In the genomic region with DNA sequence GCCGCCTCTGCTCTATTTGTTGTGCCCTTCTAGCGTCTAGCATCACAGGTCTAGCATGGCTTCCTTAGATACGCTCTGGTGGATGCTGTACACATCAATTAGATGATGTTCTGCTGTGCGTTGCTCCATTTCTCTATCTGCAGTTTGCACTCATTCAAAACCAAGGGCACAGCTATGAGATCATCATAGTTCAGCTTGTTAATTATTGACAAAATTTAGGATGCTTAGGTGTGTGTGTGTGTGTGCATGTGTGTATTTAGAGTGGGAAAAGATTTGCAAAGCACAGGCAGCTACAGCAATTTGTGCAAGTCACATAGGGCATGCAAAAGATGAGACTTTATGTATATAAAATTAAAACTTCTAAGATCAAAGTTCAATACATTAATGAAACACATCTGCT, we compare ENCODE assay signal across 39 mouse cellular contexts. TPM values are rescaled to one million over a fixed set of nuclear protein-coding genes. Genes with fewer than 3 reads are reported as not detected.
"Had no signal": no experiment of that assay in that cellular context is flagged by ENCODE, and none has a peak within 500 bp of the region (broad histone marks: within the 10 kb centered on the region; RNA-seq: fewer than 3 reads in every experiment).

No protein-coding gene starts in this region.

- H3K9me3 ChIP-seq: embryonic facial prominence, embryonic 10.5 days; embryonic facial prominence, embryonic 12.5 days; embryonic facial prominence, embryonic 13.5 days; embryonic facial prominence, embryonic 15.5 days; forebrain, embryonic 10.5 days; forebrain, embryonic 12.5 days; forebrain, embryonic 13.5 days; forebrain, embryonic 15.5 days had no signal

- H3K27me3 ChIP-seq: embryonic facial prominence, embryonic 12.5 days; embryonic facial prominence, embryonic 13.5 days; embryonic facial prominence, embryonic 15.5 days; forebrain, embryonic 13.5 days; forebrain, embryonic 15.5 days had no signal

- H3K4me2 ChIP-seq: embryonic facial prominence, embryonic 12.5 days; embryonic facial prominence, embryonic 13.5 days; embryonic facial prominence, embryonic 15.5 days; forebrain, embryonic 12.5 days; forebrain, embryonic 13.5 days; forebrain, embryonic 15.5 days had no signal

- H3K4me1 ChIP-seq: embryonic facial prominence, embryonic 10.5 days; embryonic facial prominence, embryonic 12.5 days; forebrain, embryonic 10.5 days; forebrain, embryonic 12.5 days; forebrain, embryonic 13.5 days; forebrain, embryonic 15.5 days had no signal

- H3K27ac ChIP-seq: embryonic facial prominence, embryonic 10.5 days; embryonic facial prominence, embryonic 12.5 days; embryonic facial prominence, embryonic 13.5 days; embryonic facial prominence, embryonic 15.5 days; forebrain, embryonic 10.5 days; forebrain, embryonic 12.5 days; forebrain, embryonic 13.5 days; forebrain, embryonic 15.5 days; gastrocnemius, adult 2 months had no signal

- H3K4me3 ChIP-seq: embryonic facial prominence, embryonic 10.5 days; embryonic facial prominence, embryonic 12.5 days; embryonic facial prominence, embryonic 13.5 days; embryonic facial prominence, embryonic 15.5 days; erythroblast, embryonic 14.5 days; forebrain, embryonic 10.5 days; forebrain, embryonic 12.5 days; forebrain, embryonic 13.5 days; forebrain, embryonic 15.5 days; gastrocnemius, adult 2 months had no signal

- H3K36me3 ChIP-seq: embryonic facial prominence, embryonic 10.5 days; embryonic facial prominence, embryonic 12.5 days; embryonic facial prominence, embryonic 13.5 days; embryonic facial prominence, embryonic 15.5 days; forebrain, embryonic 10.5 days; forebrain, embryonic 12.5 days; forebrain, embryonic 15.5 days had no signal

- H3K9ac ChIP-seq: embryonic facial prominence, embryonic 12.5 days; embryonic facial prominence, embryonic 13.5 days; embryonic facial prominence, embryonic 15.5 days; forebrain, embryonic 12.5 days; forebrain, embryonic 13.5 days; forebrain, embryonic 15.5 days; forebrain, postnatal 0 days had no signal

- DNase-seq: cerebellum, adult 2 months; cerebellum, adult 8-10 months; cerebellum, adult 9-10 months; cerebellum, adult 9-11 months; cerebellum, postnatal 10 days; cerebellum, postnatal 14 days; cerebellum, postnatal 25 days; cerebellum, postnatal 36 days; embryo, embryonic 11 days; forebrain, postnatal 0 days; gastrocnemius, adult 2 months; gastrocnemius, postnatal 10 days; gastrocnemius, postnatal 14 days; gastrocnemius, postnatal 25 days; gastrocnemius, postnatal 36 days; heart, adult 11 months; heart, adult 18-20 months had no signal

- ATAC-seq: forebrain, embryonic 13.5 days; forebrain, embryonic 14.5 days; forebrain, embryonic 15.5 days; forebrain, embryonic 16.5 days; forebrain, postnatal 0 days had no signal

RNA-seq across cellular contexts. Expression of gene Olfr223, which starts 56.0 kb away (rescaled TPM):
- total RNA-seq: common myeloid progenitor, adult 5-6 weeks; forebrain, postnatal 0 days; gastrocnemius, adult 18-20 months; gastrocnemius, adult 2 months; gastrocnemius, adult 8-10 months; gastrocnemius, postnatal 10 days; gastrocnemius, postnatal 14 days; gastrocnemius, postnatal 25 days; gastrocnemius, postnatal 36 days; gastrocnemius, postnatal 4 days; granulocyte monocyte progenitor cell, adult 5-6 weeks; heart, adult 18-20 months had no signal
- polyA plus RNA-seq: cerebellum, adult 2 months; cortical plate, adult 2 months; embryonic facial prominence, embryonic 10.5 days; embryonic facial prominence, embryonic 11.5 days; embryonic facial prominence, embryonic 12.5 days; embryonic facial prominence, embryonic 13.5 days; embryonic facial prominence, embryonic 14.5 days; embryonic facial prominence, embryonic 15.5 days; erythroblast, embryonic 14.5 days; forebrain, embryonic 10.5 days; forebrain, embryonic 11.5 days; forebrain, embryonic 12.5 days; forebrain, embryonic 13.5 days; forebrain, embryonic 14.5 days; forebrain, embryonic 15.5 days; forebrain, embryonic 16.5 days; forebrain, postnatal 0 days; frontal cortex, adult 2 months; gonadal fat pad, adult 2 months had no signal
